In genomic region chr19:37697651-37698272, GRCm38 (mm10) we compare ENCODE assay signal across 7 mouse cellular contexts. TPM values are rescaled to one million over a fixed set of nuclear protein-coding genes. Genes with fewer than 3 reads are reported as not detected.
DNase-seq lines count a peak whose midpoint lies in the region; ATAC-seq and TF ChIP-seq lines count a peak whose summit lies in the region.

Gene Cyp26a1, plus strand, starts transcription at chr19:37697798.

- H3K4me3 ChIP-seq in ES-E14 (ENCODE audit: insufficient read depth in 1 of 2, low read depth in 1 of 2, low read length in 2 of 2, poor library complexity in 1 of 2, severe bottlenecking in 1 of 2): peak within 1 kb of the TSS; percentile 47 to 66
- H3K4me3 ChIP-seq in bone marrow macrophage, adult 2 months (ENCODE audit: insufficient read depth, low read length): peak within 1 kb of the TSS; percentile 55
- H3K4me3 ChIP-seq in hindbrain, postnatal 0 days (ENCODE audit: low read length): peak within 1 kb of the TSS; percentile 31
- H3K4me3 ChIP-seq in midbrain, embryonic 13.5 days (replicated peaks): peak within 1 kb of the TSS; percentile 30

- in situ Hi-C loops in ES-E14 (cut with MboI; ENCODE audit: low sequenced_read_pairs in 2 of 2, unreplicated experiment in 2 of 2): loop anchor here in 1 of 2 experiments (5.0 kb wide), 1 partner anchor 185 kb away; no protein-coding TSS in a partner anchor

- peaks cover 0 to 6% of the 10 kb centered on the region in 2 experiments; a peak in 1 of 4 replicates for H3K4me1 ChIP-seq in ES-E14 (ENCODE audit: control insufficient read depth in 2 of 2, insufficient read depth in 2 of 2, low read length in 2 of 2, poor library complexity in 1 of 2)
- H3K4me1 ChIP-seq in bone marrow macrophage, adult 2 months (ENCODE audit: control insufficient read depth, insufficient read depth, low read length): peaks cover 9% of the 10 kb centered on the region
- H3K4me1 ChIP-seq in hindbrain, postnatal 0 days (ENCODE audit: insufficient read depth, low read length): 0 out of 2 replicates have a peak, but pooled peaks cover 4% of the 10 kb centered on the region
- peaks cover 35% of the 10 kb centered on the region for H3K4me1 ChIP-seq in midbrain, embryonic 13.5 days (replicated peaks)

- WGBS in hindbrain, postnatal 0 days: under 1% methylated on average over 51 of the region's 51 CpGs
- under 1% methylated on average over 46 of the region's 51 CpGs for WGBS in midbrain, embryonic 13.5 days

- TF ChIP-seq CTCF in bone marrow macrophage, adult 2 months (IDR thresholded peaks at IDR 0.05; ENCODE audit: low read depth, low read length): no peak
- TF ChIP-seq CTCF in hindbrain, postnatal 0 days (IDR thresholded peaks at IDR 0.05; ENCODE audit: low read depth): no peak

- H3K27me3 ChIP-seq in hindbrain, postnatal 0 days (ENCODE audit: insufficient read depth, low read length): peaks cover 97% of the 10 kb centered on the region
- H3K27me3 ChIP-seq in midbrain, embryonic 13.5 days: peaks cover 99% of the 10 kb centered on the region

- H3K36me3 ChIP-seq in ES-E14 (ENCODE audit: control insufficient read depth, insufficient read depth, low read length, poor library complexity, severe bottlenecking): no peaks in the 10 kb centered on the region
- no peaks in the 10 kb centered on the region for H3K36me3 ChIP-seq in hindbrain, postnatal 0 days (ENCODE audit: insufficient read depth, low read length)
- no peaks in the 10 kb centered on the region for H3K36me3 ChIP-seq in midbrain, embryonic 13.5 days

- no peak for DNase-seq in ES-E14 (ENCODE audit: low read depth, low spot score)
- DNase-seq in hindbrain, postnatal 0 days (ENCODE audit: low spot score): no peak
- no peak for DNase-seq in frontal cortex, postnatal 25 days (ENCODE audit: low spot score in 2 of 2)

- TF ChIP-seq POLR2A in bone marrow macrophage, adult 2 months (IDR thresholded peaks at IDR 0.05; ENCODE audit: borderline replicate concordance, low read depth, low read length): no peak

- H3K4me2 ChIP-seq in hindbrain, postnatal 0 days (ENCODE audit: low read depth, low read length): peak within 1 kb of the TSS; percentile 55
- H3K4me2 ChIP-seq in midbrain, embryonic 13.5 days (replicated peaks): peak within 1 kb of the TSS; percentile 52

- peak; percentile 30; the same call in 1 of the 2 replicates for ATAC-seq in hindbrain, postnatal 0 days
- peak; percentile 40; the same call in 1 of the 2 replicates for ATAC-seq in midbrain, embryonic 13.5 days
- no peak; the same call in 1 of the 2 replicates for ATAC-seq in frontal cortex, adult (ENCODE audit: low TSS enrichment)
- ATAC-seq in monocyte, adult 5-6 weeks (replicated peaks; ENCODE audit: insufficient number of reproducible peaks, low FRiP score, low TSS enrichment, poor library complexity, severe bottlenecking): no peak

- H3K9ac ChIP-seq in ES-E14 (ENCODE audit: insufficient read depth, low read depth, low read length, poor library complexity, severe bottlenecking): peak within 1 kb of the TSS; percentile 9; the same call in 1 of the 2 replicates
- no peak within 1 kb of the TSS for H3K9ac ChIP-seq in hindbrain, postnatal 0 days (replicated peaks; ENCODE audit: low read length)
- no peak within 1 kb of the TSS for H3K9ac ChIP-seq in midbrain, embryonic 13.5 days (replicated peaks)

- H3K27ac ChIP-seq in ES-E14 (ENCODE audit: insufficient read depth, low read depth, low read length, poor library complexity, severe bottlenecking): no peak within 1 kb of the TSS
- no peak within 1 kb of the TSS for H3K27ac ChIP-seq in bone marrow macrophage, adult 2 months (ENCODE audit: insufficient read depth, low read depth, low read length)
- H3K27ac ChIP-seq in hindbrain, postnatal 0 days: no peak within 1 kb of the TSS
- no peak within 1 kb of the TSS for H3K27ac ChIP-seq in midbrain, embryonic 13.5 days

- H3K9me3 ChIP-seq in ES-E14 (ENCODE audit: control insufficient read depth, insufficient read depth, low read depth, low read length): no peaks in the 10 kb centered on the region
- H3K9me3 ChIP-seq in hindbrain, postnatal 0 days (ENCODE audit: low read length): no peaks in the 10 kb centered on the region
- H3K9me3 ChIP-seq in midbrain, embryonic 13.5 days: no peaks in the 10 kb centered on the region

TF ChIP-seq in ES-E14, 5 proteins besides CTCF, POLR2A, EP300 and RAD21:
- no peak for TF ChIP-seq MAFK (IDR thresholded peaks at IDR 0.05; ENCODE audit: insufficient read depth, low read depth, low read length)
- TF ChIP-seq ZNF384 (IDR thresholded peaks at IDR 0.05; ENCODE audit: low read depth, low read length): no peak
- no peak for TF ChIP-seq ZC3H11A (IDR thresholded peaks at IDR 0.05; ENCODE audit: borderline replicate concordance, low read depth, low read length)
- no peak for TF ChIP-seq CHD2 (IDR thresholded peaks at IDR 0.05; ENCODE audit: low read depth, low read length)
- no peak for TF ChIP-seq HCFC1 (IDR thresholded peaks at IDR 0.05; ENCODE audit: borderline replicate concordance, insufficient read depth, low read length)
TF ChIP-seq in ES-E14: peak in this region for 0.

RNA-seq across cellular contexts. Expression of gene Cyp26a1, which starts in this region (rescaled TPM):
- total RNA-seq in ES-E14 (2012; rRNA removed): 3.7 and 5.7 TPM in 2 replicates
- polyA plus RNA-seq in bone marrow macrophage, adult 2 months (2012; ENCODE audit: insufficient read depth, insufficient read length, missing spikeins): not detected in 2 replicates
- total RNA-seq in hindbrain, postnatal 0 days (2014; rRNA removed): 0.11 TPM in 1 of 2 replicates, not detected in the other
- not detected in 2 replicates for polyA plus RNA-seq in hindbrain, postnatal 0 days (2015; fragmentation: Nextera tagmentation; extraction: Ambion mirVana)
- polyA plus RNA-seq in midbrain, embryonic 13.5 days (2015; fragmentation: Nextera tagmentation; extraction: Ambion mirVana): not detected in 2 replicates
- total RNA-seq in monocyte, adult 5-6 weeks (2017): 0.87 TPM in 1 of 3 replicates, not detected in the others

Comparison
In these comparisons a context has a peak if more than half of its experiments do, and no peak if none do; other contexts are left out.
1. Peak in ATAC-seq, H3K4me3 ChIP-seq and H3K4me2 ChIP-seq in hindbrain, postnatal 0 days; RNA of the gene not detected or under 1 TPM.
2. Peak in ATAC-seq, H3K4me3 ChIP-seq and H3K4me2 ChIP-seq in midbrain, embryonic 13.5 days; RNA of the gene not detected or under 1 TPM.